Comparison of ENCODE assay signal across 18 mouse cellular contexts in genomic region chr8:123799885-123800284, GRCm38 (mm10). TPM values are rescaled to one million over a fixed set of nuclear protein-coding genes. Genes with fewer than 3 reads are reported as not detected.
DNase-seq lines count a peak whose midpoint lies in the region; ATAC-seq and TF ChIP-seq lines count a peak whose summit lies in the region.
"Had no signal": no experiment of that assay in that cellular context is flagged by ENCODE, and none has a peak within 500 bp of the region (broad histone marks: within the 10 kb centered on the region; RNA-seq: fewer than 3 reads in every experiment).

No protein-coding gene starts in this region.

- H3K9ac ChIP-seq in neural tube, embryonic 15.5 days (replicated peaks), result no peak overlapping the region
- no peak overlapping the region for H3K9ac ChIP-seq in limb, embryonic 12.5 days (replicated peaks)
- H3K9ac ChIP-seq: heart, embryonic 15.5 days; neural tube, embryonic 13.5 days had no signal

- peak; percentile 34 for DNase-seq in neural tube, embryonic 10.5 days (ENCODE audit: extremely low spot score, low spot score)
- peak; percentile 85 for DNase-seq in embryonic facial prominence, embryonic 10.5 days (ENCODE audit: low spot score)
- no peak for DNase-seq in thymus, adult 2 months
- DNase-seq in heart, adult 11 months, result no peak
- DNase-seq in heart, adult 8-10 months (ENCODE audit: low spot score), result no peak
- DNase-seq: cerebellum, adult 18-20 months; gastrocnemius, postnatal 36 days; kidney, adult 9 months; lung, adult 18-20 months had no signal

- no peaks in the 10 kb centered on the region for H3K4me1 ChIP-seq in neural tube, embryonic 15.5 days
- peaks cover 32% of the 10 kb centered on the region for H3K4me1 ChIP-seq in embryonic facial prominence, embryonic 10.5 days
- H3K4me1 ChIP-seq in limb, embryonic 12.5 days (replicated peaks), result peaks cover 10% of the 10 kb centered on the region
- no peaks in the 10 kb centered on the region for H3K4me1 ChIP-seq in thymus, adult 2 months (replicated peaks; ENCODE audit: control insufficient read depth, insufficient read depth, low read length)
- H3K4me1 ChIP-seq: heart, embryonic 15.5 days; neural tube, embryonic 13.5 days had no signal

- H3K36me3 ChIP-seq in neural tube, embryonic 15.5 days, result no peaks in the 10 kb centered on the region
- H3K36me3 ChIP-seq in embryonic facial prominence, embryonic 10.5 days (replicated peaks), result no peaks in the 10 kb centered on the region
- no peaks in the 10 kb centered on the region for H3K36me3 ChIP-seq in limb, embryonic 12.5 days
- H3K36me3 ChIP-seq in thymus, adult 2 months (ENCODE audit: control insufficient read depth, insufficient read depth, low read length), result no peaks in the 10 kb centered on the region
- H3K36me3 ChIP-seq: heart, embryonic 15.5 days; neural tube, embryonic 13.5 days had no signal

- no peak overlapping the region for H3K4me2 ChIP-seq in neural tube, embryonic 15.5 days
- H3K4me2 ChIP-seq in limb, embryonic 12.5 days, result no peak overlapping the region
- H3K4me2 ChIP-seq: heart, embryonic 15.5 days; neural tube, embryonic 13.5 days had no signal

- ATAC-seq in neural tube, embryonic 15.5 days (ENCODE audit: low FRiP score), result no peak
- 0 out of 2 replicates have a peak, but pooled peaks have one; percentile 56 for ATAC-seq in limb, embryonic 12.5 days (ENCODE audit: insufficient number of reproducible peaks, insufficient read depth, low FRiP score, low TSS enrichment, low read depth)
- ATAC-seq: forebrain, embryonic 16.5 days; hindbrain, embryonic 16.5 days; midbrain, embryonic 16.5 days had no signal

- H3K27ac ChIP-seq in neural tube, embryonic 15.5 days (replicated peaks), result no peak overlapping the region
- peak overlapping the region; percentile 64 for H3K27ac ChIP-seq in embryonic facial prominence, embryonic 10.5 days (replicated peaks)
- no peak overlapping the region for H3K27ac ChIP-seq in limb, embryonic 12.5 days
- no peak overlapping the region for H3K27ac ChIP-seq in thymus, adult 2 months (ENCODE audit: control insufficient read depth, insufficient read depth, low read length)
- H3K27ac ChIP-seq: heart, embryonic 15.5 days; macrophage; neural tube, embryonic 13.5 days had no signal

- H3K27me3 ChIP-seq in neural tube, embryonic 15.5 days (replicated peaks), result no peaks in the 10 kb centered on the region
- no peaks in the 10 kb centered on the region for H3K27me3 ChIP-seq in embryonic facial prominence, embryonic 10.5 days (replicated peaks; ENCODE audit: low read depth, poor library complexity, severe bottlenecking)
- no peaks in the 10 kb centered on the region for H3K27me3 ChIP-seq in limb, embryonic 12.5 days
- H3K27me3 ChIP-seq in thymus, adult 2 months (ENCODE audit: control insufficient read depth, insufficient read depth, low read length), result no peaks in the 10 kb centered on the region
- H3K27me3 ChIP-seq: heart, embryonic 15.5 days; neural tube, embryonic 13.5 days had no signal

- TF ChIP-seq CTCF in thymus, adult 2 months (IDR thresholded peaks at IDR 0.05; ENCODE audit: borderline replicate concordance, control insufficient read depth, extremely low read depth, insufficient read depth, low read length, poor library complexity), result no peak

- no peaks in the 10 kb centered on the region for H3K9me3 ChIP-seq in neural tube, embryonic 15.5 days (replicated peaks)
- peaks cover 6% of the 10 kb centered on the region; the same call in 1 of the 2 replicates for H3K9me3 ChIP-seq in embryonic facial prominence, embryonic 10.5 days
- H3K9me3 ChIP-seq in limb, embryonic 12.5 days, result peaks cover 7% of the 10 kb centered on the region; the same call in 1 of the 2 replicates
- H3K9me3 ChIP-seq: heart, embryonic 15.5 days; neural tube, embryonic 13.5 days had no signal

- 67% methylated on average over 3 of the region's 3 CpGs for WGBS in neural tube, embryonic 15.5 days
- WGBS in embryonic facial prominence, embryonic 10.5 days, result 28% methylated on average over 3 of the region's 3 CpGs
- WGBS in limb, embryonic 12.5 days, result 6% methylated on average over 3 of the region's 3 CpGs
- 73% methylated on average over 3 of the region's 3 CpGs for WGBS in thymus, adult 2 months

- H3K4me3 ChIP-seq in neural tube, embryonic 15.5 days (replicated peaks), result no peak overlapping the region
- H3K4me3 ChIP-seq in embryonic facial prominence, embryonic 10.5 days, result no peak overlapping the region
- H3K4me3 ChIP-seq in limb, embryonic 12.5 days (replicated peaks), result no peak overlapping the region
- no peak overlapping the region for H3K4me3 ChIP-seq in thymus, adult 2 months (ENCODE audit: control insufficient read depth, insufficient read depth, low read length)
- H3K4me3 ChIP-seq: heart, embryonic 15.5 days; neural tube, embryonic 13.5 days had no signal

- TF ChIP-seq POLR2A in thymus, adult 2 months (IDR thresholded peaks at IDR 0.05; ENCODE audit: control insufficient read depth, extremely low read depth, insufficient read depth, low read length, poor library complexity), result no peak

RNA-seq across cellular contexts. Expression of gene Rab4a, which starts 5.9 kb away (rescaled TPM):
- polyA plus RNA-seq in neural tube, embryonic 15.5 days (2015; fragmentation: Nextera tagmentation; extraction: Ambion mirVana), result 78.2 and 87.0 TPM in 2 replicates
- polyA plus RNA-seq in embryonic facial prominence, embryonic 10.5 days (2016; fragmentation: Nextera tagmentation; extraction: Ambion mirVana), result 56.8 and 58.0 TPM in 2 replicates
- 52.4 and 56.3 TPM in 2 replicates for polyA plus RNA-seq in limb, embryonic 12.5 days (2016; fragmentation: Nextera tagmentation; extraction: Ambion mirVana)
- polyA plus RNA-seq in thymus, adult 2 months (2012; rRNA removed), result 4.4 and 5.1 TPM in 2 replicates
- 10 to 100 TPM in 3 of 4 experiments, 1 to 10 TPM in 1; 9.4 to 14.1 (median 11.6) TPM for total RNA-seq in heart, adult 8-10 months (2022)
- total RNA-seq: CH12.LX had no signal

Comparison
In these comparisons a context has a peak if more than half of its experiments do, and no peak if none do; other contexts are left out.
1. DNase-seq: peak in neural tube, embryonic 10.5 days (single experiment) and embryonic facial prominence, embryonic 10.5 days (single experiment); none in thymus, adult 2 months (single experiment), heart, adult 11 months (single experiment) and heart, adult 8-10 months (single experiment).